Mouse (Mus musculus): ENCODE data around the gene Grrp1.
A peak's percentile ranks its signal among the peaks of the same experiment; 100 is the strongest.
"Not testable (repeated sequence)": the region's sequence is repeated elsewhere in the genome, so short reads cannot be mapped to it uniquely, and the experiment has no call there.

The Grrp1 gene

GRCm38 (mm10) chr4:134253722-134254324, at the start of gene Grrp1:
Gene Grrp1, minus strand, starts transcription at chr4:134254106.
- no peak for DNase-seq (ENCODE audit: low spot score)

GRCm38 (mm10) chr4:134302084-134302483, 48.2 kb upstream of the Grrp1 start:
- DNase-seq (ENCODE audit: low spot score), result no peak

- DNase-seq (ENCODE audit: low spot score), result no peak
Observed at GRCm38 (mm10) chr4:134300316-134300715, 46.4 kb upstream of the Grrp1 start.

- DNase-seq (ENCODE audit: low spot score), result no peak
Observed at GRCm38 (mm10) chr4:134299498-134299810, 45.5 kb upstream of the Grrp1 start.

- no peak for DNase-seq (ENCODE audit: low spot score)
Observed at GRCm38 (mm10) chr4:134298626-134299497, 45.0 kb upstream of the Grrp1 start.

GRCm38 (mm10) chr4:134297369-134297768, 43.5 kb upstream of the Grrp1 start:
- DNase-seq (ENCODE audit: low spot score), result no peak

- DNase-seq (ENCODE audit: low spot score), result no peak
Observed at GRCm38 (mm10) chr4:134296523-134296922, 42.6 kb upstream of the Grrp1 start.

GRCm38 (mm10) chr4:134296096-134296495, 42.2 kb upstream of the Grrp1 start:
- DNase-seq (ENCODE audit: low spot score), result not testable (repeated sequence)

- no peak for DNase-seq (ENCODE audit: low spot score)
Observed at GRCm38 (mm10) chr4:134293692-134294163, 39.8 kb upstream of the Grrp1 start.

GRCm38 (mm10) chr4:134293061-134293691, 39.3 kb upstream of the Grrp1 start:
- no peak for DNase-seq (ENCODE audit: low spot score)

- no peak for DNase-seq (ENCODE audit: low spot score)
Observed at GRCm38 (mm10) chr4:134292067-134292466, 38.2 kb upstream of the Grrp1 start.

GRCm38 (mm10) chr4:134288397-134289256, 34.7 kb upstream of the Grrp1 start:
- no peak for DNase-seq (ENCODE audit: low spot score)

- no peak for DNase-seq (ENCODE audit: low spot score)
Observed at GRCm38 (mm10) chr4:134287575-134288025, 33.7 kb upstream of the Grrp1 start, which contains the start of gene Pdik1l. Gene Pdik1l, minus strand, starts transcription at chr4:134287895.

GRCm38 (mm10) chr4:134287168-134287564, 33.3 kb upstream of the Grrp1 start:
- peak; percentile 82 for DNase-seq (ENCODE audit: low spot score)

GRCm38 (mm10) chr4:134286226-134287167, 32.6 kb upstream of the Grrp1 start:
- DNase-seq (ENCODE audit: low spot score), result no peak

- DNase-seq (ENCODE audit: low spot score), result no peak
Observed at GRCm38 (mm10) chr4:134284942-134285341, 31.0 kb upstream of the Grrp1 start.

GRCm38 (mm10) chr4:134273417-134274345, 19.8 kb upstream of the Grrp1 start:
- no peak for DNase-seq (ENCODE audit: low spot score)

- no peak for DNase-seq (ENCODE audit: low spot score)
Observed at GRCm38 (mm10) chr4:134272731-134273416, 19.0 kb upstream of the Grrp1 start.

GRCm38 (mm10) chr4:134271979-134272378, 18.1 kb upstream of the Grrp1 start:
- DNase-seq (ENCODE audit: low spot score), result no peak
